Mouse (Mus musculus): Measurements from ENCODE around the gene Hoxa7.

GRCm38 (mm10) chr6:52186500-52186899, 35.2 kb downstream of the Hoxa7 start:
- TF ChIP-seq CTCF (IDR thresholded peaks at IDR 0.05; ENCODE audit: low read depth, low read length) (no peak), EP300 (IDR thresholded peaks at IDR 0.05; ENCODE audit: insufficient read depth, low read depth, low read length) (no peak), POLR2A (IDR thresholded peaks at IDR 0.05; ENCODE audit: insufficient read depth, low read length) (no peak)
